Comparison of ENCODE assay signal across 27 mouse cellular contexts in genomic region chr2:160724536-160724935, GRCm38 (mm10). TPM values are rescaled to one million over a fixed set of nuclear protein-coding genes. Genes with fewer than 3 reads are reported as not detected.
DNase-seq lines count a peak whose midpoint lies in the region; ATAC-seq and TF ChIP-seq lines count a peak whose summit lies in the region.
"Had no signal": no experiment of that assay in that cellular context is flagged by ENCODE, and none has a peak within 500 bp of the region (broad histone marks: within the 10 kb centered on the region; RNA-seq: fewer than 3 reads in every experiment).

No protein-coding gene starts in this region.

- no peaks in the 10 kb centered on the region for H3K9me3 ChIP-seq in midbrain, embryonic 11.5 days (ENCODE audit: control insufficient read depth, low read length)
- no peaks in the 10 kb centered on the region for H3K9me3 ChIP-seq in midbrain, postnatal 0 days (ENCODE audit: low read length)
- no peaks in the 10 kb centered on the region for H3K9me3 ChIP-seq in embryonic facial prominence, embryonic 10.5 days
- H3K9me3 ChIP-seq: embryonic facial prominence, embryonic 13.5 days; embryonic facial prominence, embryonic 15.5 days; forebrain, embryonic 10.5 days; forebrain, embryonic 13.5 days; forebrain, embryonic 15.5 days; G1E had no signal

- H3K4me2 ChIP-seq in midbrain, embryonic 11.5 days, result no peak overlapping the region
- no peak overlapping the region for H3K4me2 ChIP-seq in midbrain, postnatal 0 days (ENCODE audit: low read depth, low read length, poor library complexity, severe bottlenecking)
- H3K4me2 ChIP-seq: embryonic facial prominence, embryonic 13.5 days; embryonic facial prominence, embryonic 15.5 days; forebrain, embryonic 13.5 days; forebrain, embryonic 15.5 days had no signal

- H3K4me1 ChIP-seq in midbrain, embryonic 11.5 days (ENCODE audit: control insufficient read depth, insufficient read depth, low read length), result no peaks in the 10 kb centered on the region
- H3K4me1 ChIP-seq in midbrain, postnatal 0 days (ENCODE audit: insufficient read depth, low read length), result no peaks in the 10 kb centered on the region
- no peaks in the 10 kb centered on the region; the same call in 1 of the 2 replicates for H3K4me1 ChIP-seq in embryonic facial prominence, embryonic 10.5 days
- H3K4me1 ChIP-seq: forebrain, embryonic 10.5 days had no signal

- H3K27me3 ChIP-seq in midbrain, embryonic 11.5 days (ENCODE audit: control insufficient read depth, insufficient read depth, low read length), result no peaks in the 10 kb centered on the region
- no peaks in the 10 kb centered on the region for H3K27me3 ChIP-seq in midbrain, postnatal 0 days (ENCODE audit: insufficient read depth, low read length)
- no peaks in the 10 kb centered on the region for H3K27me3 ChIP-seq in embryonic facial prominence, embryonic 10.5 days (replicated peaks; ENCODE audit: low read depth, poor library complexity, severe bottlenecking)
- H3K27me3 ChIP-seq: CH12.LX; embryonic facial prominence, embryonic 13.5 days; embryonic facial prominence, embryonic 15.5 days; forebrain, embryonic 13.5 days; forebrain, embryonic 15.5 days; Patski had no signal

- no peak overlapping the region for H3K9ac ChIP-seq in midbrain, embryonic 11.5 days (ENCODE audit: low read length)
- no peak overlapping the region for H3K9ac ChIP-seq in midbrain, postnatal 0 days (replicated peaks; ENCODE audit: low read length, poor library complexity, severe bottlenecking)
- H3K9ac ChIP-seq: embryonic facial prominence, embryonic 13.5 days; embryonic facial prominence, embryonic 15.5 days; forebrain, embryonic 13.5 days; forebrain, embryonic 15.5 days; forebrain, postnatal 0 days had no signal

- intact Hi-C loops in gastrocnemius, adult 2 months (cut with DNase I), result no loop called here

- H3K4me3 ChIP-seq in gastrocnemius, adult 2 months, result no peak overlapping the region
- H3K4me3 ChIP-seq in midbrain, embryonic 11.5 days (ENCODE audit: low read depth, low read length), result no peak overlapping the region
- H3K4me3 ChIP-seq in midbrain, postnatal 0 days (ENCODE audit: low read depth, low read length), result no peak overlapping the region
- H3K4me3 ChIP-seq in embryonic facial prominence, embryonic 10.5 days, result no peak overlapping the region
- H3K4me3 ChIP-seq: embryonic facial prominence, embryonic 13.5 days; embryonic facial prominence, embryonic 15.5 days; erythroblast, embryonic 14.5 days; forebrain, embryonic 10.5 days; forebrain, embryonic 13.5 days; forebrain, embryonic 15.5 days had no signal

- no peak for ATAC-seq in midbrain, embryonic 11.5 days (ENCODE audit: low FRiP score)
- ATAC-seq in midbrain, postnatal 0 days (ENCODE audit: low FRiP score), result no peak
- ATAC-seq: activated CD4-positive, CD25-positive, alpha-beta regulatory T cell, adult 4 months; CD4-positive, CD25-positive, alpha-beta regulatory T cell, adult 4 months; forebrain, embryonic 13.5 days; forebrain, embryonic 15.5 days; forebrain, postnatal 0 days; Patski had no signal

- peak overlapping the region; percentile 31; the same call in 1 of the 2 replicates for H3K27ac ChIP-seq in gastrocnemius, adult 2 months
- no peak overlapping the region for H3K27ac ChIP-seq in midbrain, embryonic 11.5 days (ENCODE audit: low read depth, low read length)
- no peak overlapping the region for H3K27ac ChIP-seq in midbrain, postnatal 0 days (ENCODE audit: low read depth, low read length)
- H3K27ac ChIP-seq in embryonic facial prominence, embryonic 10.5 days (replicated peaks), result no peak overlapping the region
- H3K27ac ChIP-seq: embryonic facial prominence, embryonic 13.5 days; embryonic facial prominence, embryonic 15.5 days; forebrain, embryonic 10.5 days; forebrain, embryonic 13.5 days; forebrain, embryonic 15.5 days had no signal

- TF ChIP-seq CTCF in gastrocnemius, adult 2 months (IDR thresholded peaks at IDR 0.05), result no peak
- no peak for TF ChIP-seq CTCF in midbrain, postnatal 0 days (IDR thresholded peaks at IDR 0.05)

- H3K36me3 ChIP-seq in midbrain, embryonic 11.5 days (ENCODE audit: control insufficient read depth, insufficient read depth, low read length), result peaks cover 12% of the 10 kb centered on the region
- H3K36me3 ChIP-seq in midbrain, postnatal 0 days (ENCODE audit: insufficient read depth, low read length), result peaks cover 17% of the 10 kb centered on the region
- peaks cover 68% of the 10 kb centered on the region for H3K36me3 ChIP-seq in embryonic facial prominence, embryonic 10.5 days (replicated peaks)

- no peak for DNase-seq in gastrocnemius, adult 2 months
- DNase-seq in gastrocnemius, adult 18-20 months (ENCODE audit: low spot score), result no peak
- peak; percentile 76 for DNase-seq in midbrain, embryonic 11.5 days (ENCODE audit: low spot score, missing footprints)
- DNase-seq in midbrain, postnatal 0 days (ENCODE audit: low spot score), result no peak
- DNase-seq in embryonic facial prominence, embryonic 10.5 days (ENCODE audit: low spot score), result peak; percentile 8
- no peak for DNase-seq in layer of hippocampus, adult 11-12 months (ENCODE audit: low spot score)
- DNase-seq: adrenal gland, adult 8-10 months; adrenal gland, postnatal 14 days; adrenal gland, postnatal 36 days; B cell, adult 2 months; cerebellum, adult 11-12 months; cerebellum, adult 2 months; cerebellum, adult 9-10 months; cerebellum, postnatal 10 days; cerebellum, postnatal 25 days; forebrain, postnatal 0 days had no signal

- 94% methylated on average over 5 of the region's 5 CpGs for WGBS in midbrain, embryonic 11.5 days
- WGBS in midbrain, postnatal 0 days, result 87% methylated on average over 5 of the region's 5 CpGs
- 93% methylated on average over 5 of the region's 5 CpGs for WGBS in embryonic facial prominence, embryonic 10.5 days

RNA-seq across cellular contexts. Expression of gene Plcg1, which starts 6.6 kb away (rescaled TPM):
- 10 to 100 TPM; 24.9 to 25.3 TPM for total RNA-seq in gastrocnemius, adult 2 months (2021)
- total RNA-seq in gastrocnemius, adult 18-20 months (2021), result 10 to 100 TPM; 17.3 to 18.0 TPM
- polyA plus RNA-seq in midbrain, embryonic 11.5 days (2014; fragmentation: Nextera tagmentation; extraction: Ambion mirVana), result 64.0 and 65.3 TPM in 2 replicates
- 88.7 and 134 TPM in 2 replicates for total RNA-seq in midbrain, postnatal 0 days (2014; rRNA removed)
- polyA plus RNA-seq in midbrain, postnatal 0 days (2015; fragmentation: Nextera tagmentation; extraction: Ambion mirVana), result 38.0 and 45.2 TPM in 2 replicates
- 80.9 and 81.8 TPM in 2 replicates for polyA plus RNA-seq in embryonic facial prominence, embryonic 10.5 days (2016; fragmentation: Nextera tagmentation; extraction: Ambion mirVana)

Comparison
In these comparisons a context has a peak if more than half of its experiments do, and no peak if none do; other contexts are left out.
1. DNase-seq: peak in midbrain, embryonic 11.5 days (single experiment) and embryonic facial prominence, embryonic 10.5 days (single experiment); none in gastrocnemius, adult 2 months (single experiment), gastrocnemius, adult 18-20 months (single experiment), midbrain, postnatal 0 days (single experiment) and layer of hippocampus, adult 11-12 months (single experiment).